9 mouse cellular contexts compared by ENCODE assay signal in genomic region chr16:35111143-35111620, GRCm38 (mm10). TPM values are rescaled to one million over a fixed set of nuclear protein-coding genes. Genes with fewer than 3 reads are reported as not detected.
A peak's percentile ranks its signal among the peaks of the same experiment; 100 is the strongest.
DNase-seq lines count a peak whose midpoint lies in the region; ATAC-seq and TF ChIP-seq lines count a peak whose summit lies in the region.
"Had no signal": no experiment of that assay in that cellular context is flagged by ENCODE, and none has a peak within 500 bp of the region (broad histone marks: within the 10 kb centered on the region; RNA-seq: fewer than 3 reads in every experiment).

No protein-coding gene starts in this region.

- no peak overlapping the region for H3K9ac ChIP-seq in lung, postnatal 0 days (replicated peaks; ENCODE audit: low read depth)
- no peak overlapping the region for H3K9ac ChIP-seq in embryonic facial prominence, embryonic 14.5 days (ENCODE audit: low read depth, low read length)
- H3K9ac ChIP-seq: lung, embryonic 15.5 days had no signal

- H3K27ac ChIP-seq in lung, postnatal 0 days (ENCODE audit: low read length): no peak overlapping the region
- no peak overlapping the region for H3K27ac ChIP-seq in embryonic facial prominence, embryonic 14.5 days (replicated peaks; ENCODE audit: low read depth, low read length)
- H3K27ac ChIP-seq: lung, embryonic 15.5 days had no signal

- no peaks in the 10 kb centered on the region for H3K27me3 ChIP-seq in lung, postnatal 0 days (replicated peaks; ENCODE audit: insufficient read depth, low read length)
- H3K27me3 ChIP-seq in embryonic facial prominence, embryonic 14.5 days (replicated peaks; ENCODE audit: control insufficient read depth, insufficient read depth, low read length): no peaks in the 10 kb centered on the region
- H3K27me3 ChIP-seq: lung, embryonic 15.5 days had no signal

- H3K4me1 ChIP-seq in lung, postnatal 0 days (ENCODE audit: insufficient read depth, low read depth, low read length): no peaks in the 10 kb centered on the region; the same call in 1 of the 2 replicates
- H3K4me1 ChIP-seq in lung, adult 2 months (ENCODE audit: control insufficient read depth, insufficient read depth, low read length): no peaks in the 10 kb centered on the region
- H3K4me1 ChIP-seq in embryonic facial prominence, embryonic 14.5 days (ENCODE audit: control insufficient read depth, insufficient read depth, low read length): peaks cover 28% of the 10 kb centered on the region

- intact Hi-C loops in left cerebral cortex, postnatal 10 days (cut with DNase I): loop anchor here (5.0 kb wide), 1 partner anchor 46 kb away; no protein-coding TSS in a partner anchor

- no peaks in the 10 kb centered on the region for H3K9me3 ChIP-seq in lung, postnatal 0 days (ENCODE audit: low read length)
- H3K9me3 ChIP-seq in embryonic facial prominence, embryonic 14.5 days (ENCODE audit: control insufficient read depth, low read length): no peaks in the 10 kb centered on the region
- H3K9me3 ChIP-seq: lung, embryonic 15.5 days had no signal

- no peak for TF ChIP-seq EP300 in lung, postnatal 0 days (IDR thresholded peaks at IDR 0.05)

- peak; percentile 12 for DNase-seq in cerebellum, adult 8-10 months
- no peak for DNase-seq in cerebellum, adult 9-11 months
- DNase-seq in lung, postnatal 0 days (ENCODE audit: low spot score): no peak
- DNase-seq in lung, adult 2 months: no peak
- DNase-seq in embryonic facial prominence, embryonic 14.5 days (ENCODE audit: low spot score): no peak
- DNase-seq in left cerebral cortex, postnatal 10 days (ENCODE audit: extremely low spot score in 1 of 2, low spot score in 2 of 2): peak; percentile 31 to 59
- peak; percentile 61 for DNase-seq in right cerebral cortex, postnatal 14 days
- DNase-seq in gastrocnemius, adult 18-20 months (ENCODE audit: low spot score): no peak

- ATAC-seq in lung, postnatal 0 days: no peak
- peak; percentile 1; the same call in 1 of the 2 replicates for ATAC-seq in embryonic facial prominence, embryonic 14.5 days (ENCODE audit: low read depth)

- no peak for TF ChIP-seq POLR2A in lung, adult 2 months (IDR thresholded peaks at IDR 0.05; ENCODE audit: borderline replicate concordance, extremely low read depth, low read depth, low read length)

- no peaks in the 10 kb centered on the region for H3K36me3 ChIP-seq in lung, postnatal 0 days (ENCODE audit: insufficient read depth, low read length)
- 0 out of 2 replicates have a peak, but pooled peaks cover 3% of the 10 kb centered on the region for H3K36me3 ChIP-seq in embryonic facial prominence, embryonic 14.5 days (ENCODE audit: control insufficient read depth, insufficient read depth, low read length)

- peak; percentile 52 for TF ChIP-seq CTCF in lung, postnatal 0 days (IDR thresholded peaks at IDR 0.05)
- no peak for TF ChIP-seq CTCF in lung, adult 2 months (IDR thresholded peaks at IDR 0.05; ENCODE audit: insufficient read depth, low read length)

- WGBS in lung, postnatal 0 days: 61% methylated on average over 8 of the region's 8 CpGs
- whole genome bisulfite sequencing in lung, adult 2 months: 67% methylated on average over 8 of the region's 8 CpGs
- 54% methylated on average over 8 of the region's 8 CpGs for WGBS in embryonic facial prominence, embryonic 14.5 days

- no peak overlapping the region for H3K4me3 ChIP-seq in lung, postnatal 0 days (ENCODE audit: low read depth, low read length)
- H3K4me3 ChIP-seq in lung, adult 2 months (replicated peaks; ENCODE audit: extremely low read depth, low read depth, low read length): no peak overlapping the region
- H3K4me3 ChIP-seq in embryonic facial prominence, embryonic 14.5 days (ENCODE audit: low read depth, low read length): no peak overlapping the region
- H3K4me3 ChIP-seq: lung, embryonic 15.5 days had no signal

- no peak overlapping the region for H3K4me2 ChIP-seq in lung, postnatal 0 days (replicated peaks; ENCODE audit: low read depth, low read length)
- H3K4me2 ChIP-seq in embryonic facial prominence, embryonic 14.5 days (ENCODE audit: low read depth, low read length): no peak overlapping the region
- H3K4me2 ChIP-seq: lung, embryonic 15.5 days had no signal

RNA-seq across cellular contexts. Expression of gene Adcy5, which starts 43.5 kb away (rescaled TPM):
- polyA plus RNA-seq in lung, postnatal 0 days (2015; fragmentation: Nextera tagmentation; extraction: Ambion mirVana): 0.48 and 0.63 TPM in 2 replicates
- 17.5 and 18.3 TPM in 2 replicates for polyA plus RNA-seq in lung, adult 2 months (2012; rRNA removed)
- 2.8 and 3.1 TPM in 2 replicates for polyA plus RNA-seq in embryonic facial prominence, embryonic 14.5 days (2014; fragmentation: Nextera tagmentation; extraction: Ambion mirVana)
- total RNA-seq in left cerebral cortex, postnatal 10 days (2021): 10 to 100 TPM; 81.7 to 99.9 TPM
- 1 to 10 TPM; 1.9 TPM for total RNA-seq in gastrocnemius, adult 18-20 months (2021)

Comparison
In these comparisons a context has a peak if more than half of its experiments do, and no peak if none do; other contexts are left out.
1. DNase-seq: peak in cerebellum, adult 8-10 months (single experiment), left cerebral cortex, postnatal 10 days (2 of 2) and right cerebral cortex, postnatal 14 days (single experiment); none in cerebellum, adult 9-11 months (single experiment), lung, postnatal 0 days (single experiment), lung, adult 2 months (single experiment), embryonic facial prominence, embryonic 14.5 days (single experiment) and gastrocnemius, adult 18-20 months (single experiment).